ENCODE assay signal across 8 mouse cellular contexts in the genomic region with DNA sequence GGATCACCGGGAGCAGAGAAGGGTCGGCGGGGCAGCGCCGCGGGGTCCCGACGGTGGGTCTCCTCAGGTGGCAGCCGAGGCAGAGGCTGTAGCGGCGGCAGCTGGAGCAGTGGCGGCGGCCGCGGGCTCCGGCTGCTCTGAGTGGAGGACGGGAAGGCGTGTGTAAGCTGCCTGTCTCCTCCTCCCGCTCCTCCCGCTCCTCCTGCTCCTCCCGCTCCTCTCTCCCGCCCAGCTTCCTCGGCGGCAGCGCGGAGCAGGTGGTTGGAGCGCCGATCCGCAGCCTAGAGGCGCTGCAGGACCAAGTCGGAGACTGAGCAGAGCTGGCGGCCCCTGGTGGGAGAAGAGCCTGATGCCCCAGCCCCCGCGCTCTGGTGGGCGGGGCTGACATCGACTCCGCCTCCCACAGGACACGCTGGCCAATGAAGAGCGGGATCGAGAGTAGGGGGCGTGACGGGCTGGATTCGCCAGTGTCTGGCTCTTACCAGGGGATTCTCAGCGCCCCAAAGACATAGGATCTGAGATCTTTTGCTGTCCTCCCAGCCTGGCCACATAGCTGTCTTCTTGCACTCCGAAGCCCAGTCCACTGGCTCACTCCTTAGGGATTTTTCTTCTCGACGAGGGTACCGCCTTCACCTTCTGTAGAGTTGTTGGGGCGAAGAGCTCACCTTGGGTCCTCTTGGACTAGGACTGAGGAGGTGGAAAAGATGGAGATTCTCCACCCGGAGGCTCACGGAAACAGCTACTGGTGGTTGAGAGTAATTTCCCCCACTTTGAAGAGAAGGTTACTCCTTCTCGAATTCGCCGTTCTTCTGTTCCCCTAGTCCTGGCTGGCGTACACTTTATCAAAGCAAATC. TPM values are rescaled to one million over a fixed set of nuclear protein-coding genes. Genes with fewer than 3 reads are reported as not detected.
DNase-seq lines count a peak whose midpoint lies in the region; ATAC-seq lines count a peak whose summit lies in the region.

No protein-coding gene starts in this region.

- no peaks in the 10 kb centered on the region for H3K27me3 ChIP-seq in heart, embryonic 11.5 days (ENCODE audit: control insufficient read depth, insufficient read depth, low read length)
- H3K27me3 ChIP-seq in kidney, embryonic 16.5 days (ENCODE audit: insufficient read depth, low read length): no peaks in the 10 kb centered on the region

- peak overlapping the region; percentile 78 for H3K4me3 ChIP-seq in heart, embryonic 11.5 days (ENCODE audit: low read depth, low read length)
- H3K4me3 ChIP-seq in kidney, embryonic 16.5 days (ENCODE audit: low read length): peak overlapping the region; percentile 82

- peak overlapping the region; percentile 67 for H3K9ac ChIP-seq in heart, embryonic 11.5 days (ENCODE audit: low read depth, low read length)
- H3K9ac ChIP-seq in kidney, embryonic 16.5 days (replicated peaks; ENCODE audit: low read length): peak overlapping the region; percentile 85

- 0 out of 2 replicates have a peak, but pooled peaks cover 3% of the 10 kb centered on the region for H3K4me1 ChIP-seq in heart, embryonic 11.5 days (ENCODE audit: control insufficient read depth, insufficient read depth, low read length)
- H3K4me1 ChIP-seq in kidney, embryonic 16.5 days (ENCODE audit: insufficient read depth, low read length): peaks cover 11% of the 10 kb centered on the region; the same call in 1 of the 2 replicates

- peak overlapping the region; percentile 79 for H3K4me2 ChIP-seq in heart, embryonic 11.5 days
- H3K4me2 ChIP-seq in kidney, embryonic 16.5 days (replicated peaks; ENCODE audit: low read depth, low read length): peak overlapping the region; percentile 93

- H3K36me3 ChIP-seq in heart, embryonic 11.5 days (ENCODE audit: control insufficient read depth, insufficient read depth, low read length): no peaks in the 10 kb centered on the region
- no peaks in the 10 kb centered on the region for H3K36me3 ChIP-seq in kidney, embryonic 16.5 days (ENCODE audit: insufficient read depth, low read length)

- no peaks in the 10 kb centered on the region for H3K9me3 ChIP-seq in heart, embryonic 11.5 days (replicated peaks; ENCODE audit: control insufficient read depth, low read length)
- no peaks in the 10 kb centered on the region for H3K9me3 ChIP-seq in kidney, embryonic 16.5 days (ENCODE audit: low read length)

- peak overlapping the region; percentile 65 for H3K27ac ChIP-seq in heart, embryonic 11.5 days (ENCODE audit: low read depth, low read length)
- H3K27ac ChIP-seq in kidney, embryonic 16.5 days (ENCODE audit: low read length): peak overlapping the region; percentile 88

- under 1% methylated on average over 54 of the region's 55 CpGs for WGBS in heart, embryonic 11.5 days (ENCODE audit: insufficient replicate concordance)
- WGBS in kidney, embryonic 16.5 days: under 1% methylated on average over 53 of the region's 55 CpGs

- DNase-seq in A20 (ENCODE audit: low read depth, low spot score) (peak; percentile 98), liver (peak; percentile 90)
- DNase-seq in brain, embryonic 18.5 days (ENCODE audit: low read depth, low spot score): peak; percentile 96
- DNase-seq in monocyte, adult 2 months (ENCODE audit: low read depth in 1 of 2, low spot score in 2 of 2): peak; percentile 93 to 96
- DNase-seq in spleen, postnatal 14 days (ENCODE audit: low spot score in 2 of 2): peak; percentile 69 to 80

- ATAC-seq in erythroid progenitor cell, adult 5-6 weeks (replicated peaks; ENCODE audit: low FRiP score, poor library complexity, severe bottlenecking): peak; percentile 69
- peak; percentile 93 for ATAC-seq in heart, embryonic 11.5 days (replicated peaks; ENCODE audit: insufficient number of reproducible peaks, low FRiP score, low TSS enrichment)
- ATAC-seq in kidney, embryonic 16.5 days (ENCODE audit: low FRiP score, low TSS enrichment): peak; percentile 97

RNA-seq across cellular contexts. Expression of a gene that starts 0.8 kb away (rescaled TPM):
- total RNA-seq in erythroid progenitor cell, adult 5-6 weeks (2015; ENCODE audit: low replicate concordance): 0.84 and 3.2 TPM in 2 replicates
- total RNA-seq in erythroid progenitor cell, adult 5-6 weeks (2017; ENCODE audit: low replicate concordance): 7.6 and 9.4 TPM in 2 replicates
- 29.7 and 42.3 TPM in 2 replicates for polyA plus RNA-seq in heart, embryonic 11.5 days (2014; fragmentation: Nextera tagmentation; extraction: Ambion mirVana)
- polyA plus RNA-seq in kidney, embryonic 16.5 days (2015; fragmentation: Nextera tagmentation; extraction: Ambion mirVana): 67.2 and 70.6 TPM in 2 replicates

Comparison
In these comparisons a context has a peak if more than half of its experiments do, and no peak if none do; other contexts are left out.
1. Peak in every context shown above with its lines: DNase-seq, ATAC-seq, H3K4me3 ChIP-seq and H3K27ac ChIP-seq.